ENCODE assay signal across 16 mouse cellular contexts in the genomic region with DNA sequence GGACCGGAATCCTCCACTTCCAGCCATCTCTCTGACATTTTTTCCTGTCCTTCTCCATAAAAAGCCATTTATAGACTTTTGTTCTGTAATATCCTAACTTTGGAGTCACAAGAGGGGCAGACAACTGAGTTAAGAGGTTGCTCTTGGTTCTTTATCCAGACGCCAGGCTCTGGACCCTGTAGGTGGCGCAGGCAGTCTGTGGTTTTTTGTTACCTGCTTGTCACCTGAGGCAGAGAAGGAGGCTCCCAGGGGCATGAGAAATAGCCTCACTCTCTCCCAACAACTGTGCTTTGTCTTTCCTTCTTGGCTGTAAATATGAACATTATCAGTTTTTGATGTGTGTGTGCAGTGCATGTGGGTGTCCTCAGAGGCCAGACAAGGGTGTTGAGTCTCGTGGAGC.
A peak's percentile ranks its signal among the peaks of the same experiment; 100 is the strongest.
DNase-seq lines count a peak whose midpoint lies in the region; ATAC-seq and TF ChIP-seq lines count a peak whose summit lies in the region.
"Had no signal": no experiment of that assay in that cellular context is flagged by ENCODE, and none has a peak within 500 bp of the region (broad histone marks: within the 10 kb centered on the region; RNA-seq: fewer than 3 reads in every experiment).

No protein-coding gene starts in this region.

- no peak overlapping the region for H3K4me2 ChIP-seq in intestine, postnatal 0 days (replicated peaks; ENCODE audit: low read depth)
- no peak overlapping the region for H3K4me2 ChIP-seq in intestine, embryonic 16.5 days (ENCODE audit: low read depth, low read length)
- no peak overlapping the region for H3K4me2 ChIP-seq in liver, embryonic 14.5 days (ENCODE audit: low read depth)
- H3K4me2 ChIP-seq: embryonic facial prominence, embryonic 13.5 days; forebrain, embryonic 13.5 days; limb, embryonic 12.5 days had no signal

- no peak for TF ChIP-seq POLR2A in thymus, adult 2 months (IDR thresholded peaks at IDR 0.05; ENCODE audit: control insufficient read depth, extremely low read depth, insufficient read depth, low read length, poor library complexity)

- peak; percentile 26 for DNase-seq in thymus, adult 2 months
- no peak for DNase-seq in thymus, adult 18-20 months
- no peak for DNase-seq in liver, embryonic 14.5 days (ENCODE audit: low read depth in 3 of 3, low spot score in 3 of 3)
- no peak for DNase-seq in layer of hippocampus, adult 9-11 months
- DNase-seq in right cerebral cortex, postnatal 25 days, result no peak
- DNase-seq: cerebellum, adult 11-12 months; heart, postnatal 4 days; kidney, postnatal 25 days had no signal

- ATAC-seq in intestine, postnatal 0 days, result no peak
- no peak; the same call in 1 of the 2 replicates for ATAC-seq in intestine, embryonic 16.5 days
- no peak for ATAC-seq in liver, embryonic 14.5 days (ENCODE audit: insufficient read depth)
- no peak for ATAC-seq in monocyte, adult 5-6 weeks (replicated peaks; ENCODE audit: insufficient number of reproducible peaks, low FRiP score, low TSS enrichment, poor library complexity, severe bottlenecking)
- ATAC-seq: forebrain, embryonic 13.5 days; inflammation-experienced regulatory T-cells, adult 6 months; midbrain, embryonic 16.5 days had no signal

- H3K9ac ChIP-seq in intestine, postnatal 0 days (ENCODE audit: low read depth, low read length), result no peak overlapping the region
- H3K9ac ChIP-seq in intestine, embryonic 16.5 days (ENCODE audit: low read depth, low read length), result no peak overlapping the region
- no peak overlapping the region for H3K9ac ChIP-seq in liver, embryonic 14.5 days (replicated peaks)
- H3K9ac ChIP-seq: embryonic facial prominence, embryonic 13.5 days; forebrain, embryonic 13.5 days; limb, embryonic 12.5 days had no signal

- TF ChIP-seq EP300 in liver, embryonic 14.5 days (IDR thresholded peaks at IDR 0.05; ENCODE audit: low read depth), result no peak

- H3K27me3 ChIP-seq in intestine, postnatal 0 days (replicated peaks; ENCODE audit: control insufficient read depth, insufficient read depth, low read length), result peaks cover 9% of the 10 kb centered on the region; the same call in 1 of the 2 replicates
- no peaks in the 10 kb centered on the region for H3K27me3 ChIP-seq in intestine, embryonic 16.5 days (replicated peaks; ENCODE audit: control insufficient read depth, insufficient read depth, low read length)
- no peaks in the 10 kb centered on the region for H3K27me3 ChIP-seq in thymus, adult 2 months (ENCODE audit: control insufficient read depth, insufficient read depth, low read length)
- H3K27me3 ChIP-seq in liver, embryonic 14.5 days (ENCODE audit: control insufficient read depth, insufficient read depth, low read length), result peaks cover 40% of the 10 kb centered on the region

- WGBS in intestine, postnatal 0 days, result 56% methylated on average over 4 of the region's 4 CpGs
- WGBS in intestine, embryonic 16.5 days, result 68% methylated on average over 4 of the region's 4 CpGs
- WGBS in thymus, adult 2 months, result 86% methylated on average over 4 of the region's 4 CpGs
- 58% methylated on average over 4 of the region's 4 CpGs for WGBS in liver, embryonic 14.5 days (ENCODE audit: insufficient replicate concordance)

- H3K9me3 ChIP-seq in intestine, postnatal 0 days (ENCODE audit: control insufficient read depth), result no peaks in the 10 kb centered on the region
- H3K9me3 ChIP-seq in intestine, embryonic 16.5 days (ENCODE audit: control insufficient read depth, low read length), result no peaks in the 10 kb centered on the region
- peaks cover 3% of the 10 kb centered on the region; the same call in 1 of the 2 replicates for H3K9me3 ChIP-seq in liver, embryonic 14.5 days (ENCODE audit: control insufficient read depth, low read length)
- H3K9me3 ChIP-seq: embryonic facial prominence, embryonic 13.5 days; forebrain, embryonic 13.5 days; limb, embryonic 12.5 days had no signal

- no peak overlapping the region for H3K4me3 ChIP-seq in intestine, postnatal 0 days (ENCODE audit: low read depth, low read length)
- H3K4me3 ChIP-seq in intestine, embryonic 16.5 days (ENCODE audit: low read length), result no peak overlapping the region
- H3K4me3 ChIP-seq in thymus, adult 2 months (ENCODE audit: control insufficient read depth, insufficient read depth, low read length), result no peak overlapping the region
- H3K4me3 ChIP-seq in liver, embryonic 14.5 days (ENCODE audit: insufficient read depth in 1 of 2, low read depth in 2 of 2, low read length in 2 of 2), result no peak overlapping the region
- H3K4me3 ChIP-seq: embryonic facial prominence, embryonic 13.5 days; forebrain, embryonic 13.5 days; limb, embryonic 12.5 days had no signal

- no peak overlapping the region for H3K27ac ChIP-seq in intestine, postnatal 0 days (ENCODE audit: low read depth, low read length)
- no peak overlapping the region for H3K27ac ChIP-seq in intestine, embryonic 16.5 days (ENCODE audit: low read length)
- H3K27ac ChIP-seq in thymus, adult 2 months (ENCODE audit: control insufficient read depth, insufficient read depth, low read length), result no peak overlapping the region
- no peak overlapping the region for H3K27ac ChIP-seq in liver, embryonic 14.5 days
- H3K27ac ChIP-seq: embryonic facial prominence, embryonic 13.5 days; forebrain, embryonic 13.5 days; limb, embryonic 12.5 days had no signal

- TF ChIP-seq CTCF in intestine, postnatal 0 days (IDR thresholded peaks at IDR 0.05; ENCODE audit: low read depth), result peak; percentile 68
- TF ChIP-seq CTCF in thymus, adult 2 months (IDR thresholded peaks at IDR 0.05; ENCODE audit: borderline replicate concordance, control insufficient read depth, extremely low read depth, insufficient read depth, low read length, poor library complexity), result no peak
- TF ChIP-seq CTCF in liver, embryonic 14.5 days (IDR thresholded peaks at IDR 0.05; ENCODE audit: low read depth), result peak; percentile 64

- no peaks in the 10 kb centered on the region for H3K36me3 ChIP-seq in intestine, postnatal 0 days (ENCODE audit: control insufficient read depth, insufficient read depth)
- H3K36me3 ChIP-seq in intestine, embryonic 16.5 days (ENCODE audit: control insufficient read depth, insufficient read depth, low read length), result no peaks in the 10 kb centered on the region
- no peaks in the 10 kb centered on the region for H3K36me3 ChIP-seq in thymus, adult 2 months (ENCODE audit: control insufficient read depth, insufficient read depth, low read length)
- no peaks in the 10 kb centered on the region for H3K36me3 ChIP-seq in liver, embryonic 14.5 days (replicated peaks; ENCODE audit: control insufficient read depth, insufficient read depth, low read depth)
- H3K36me3 ChIP-seq: embryonic facial prominence, embryonic 13.5 days; limb, embryonic 12.5 days had no signal

- H3K4me1 ChIP-seq in intestine, postnatal 0 days (replicated peaks; ENCODE audit: control insufficient read depth, insufficient read depth, low read length), result no peaks in the 10 kb centered on the region
- 0 out of 2 replicates have a peak, but pooled peaks cover 4% of the 10 kb centered on the region for H3K4me1 ChIP-seq in intestine, embryonic 16.5 days (ENCODE audit: control insufficient read depth, insufficient read depth, low read length)
- H3K4me1 ChIP-seq in thymus, adult 2 months (replicated peaks; ENCODE audit: control insufficient read depth, insufficient read depth, low read length), result no peaks in the 10 kb centered on the region
- peaks cover 0 to 4% of the 10 kb centered on the region in 2 experiments; a peak in 2 of 4 replicates for H3K4me1 ChIP-seq in liver, embryonic 14.5 days (replicated peaks; ENCODE audit: control insufficient read depth in 2 of 2, insufficient read depth in 2 of 2, low read length in 1 of 2)
